Mouse (Mus musculus): ENCODE data around the gene Dapk2. TPM values are rescaled to one million over a fixed set of nuclear protein-coding genes. Genes with fewer than 3 reads are reported as not detected.

The Dapk2 gene
- polyA plus RNA-seq, 1 experiment from 2014 or later = 4.4 TPM

- H3K4me2 ChIP-seq (ENCODE audit: low read length) = no peak overlapping the region
- DNase-seq (ENCODE audit: low spot score) (no peak), ATAC-seq (replicated peaks; ENCODE audit: low FRiP score, low TSS enrichment, low read depth) (no peak)
- H3K36me3 ChIP-seq (ENCODE audit: control insufficient read depth, insufficient read depth, low read length) = no peaks in the 10 kb centered on the region
- no peak overlapping the region for H3K9ac ChIP-seq (ENCODE audit: low read length)
- 74% methylated on average over 5 of the region's 5 CpGs for WGBS
- no peak overlapping the region for H3K4me3 ChIP-seq (ENCODE audit: low read depth, low read length)
- peaks cover 5% of the 10 kb centered on the region; the same call in 1 of the 2 replicates for H3K4me1 ChIP-seq (replicated peaks; ENCODE audit: control insufficient read depth, insufficient read depth, low read length)
- H3K27ac ChIP-seq (ENCODE audit: low read depth) = no peak overlapping the region
- no peaks in the 10 kb centered on the region for H3K9me3 ChIP-seq (ENCODE audit: control insufficient read depth, low read length)
- no peaks in the 10 kb centered on the region for H3K27me3 ChIP-seq (replicated peaks; ENCODE audit: control insufficient read depth, insufficient read depth, low read length)
These were observed 26.5 kb downstream of the Dapk2 start for GRCm38 (mm10) chr9:66184572-66184971.

DNA sequence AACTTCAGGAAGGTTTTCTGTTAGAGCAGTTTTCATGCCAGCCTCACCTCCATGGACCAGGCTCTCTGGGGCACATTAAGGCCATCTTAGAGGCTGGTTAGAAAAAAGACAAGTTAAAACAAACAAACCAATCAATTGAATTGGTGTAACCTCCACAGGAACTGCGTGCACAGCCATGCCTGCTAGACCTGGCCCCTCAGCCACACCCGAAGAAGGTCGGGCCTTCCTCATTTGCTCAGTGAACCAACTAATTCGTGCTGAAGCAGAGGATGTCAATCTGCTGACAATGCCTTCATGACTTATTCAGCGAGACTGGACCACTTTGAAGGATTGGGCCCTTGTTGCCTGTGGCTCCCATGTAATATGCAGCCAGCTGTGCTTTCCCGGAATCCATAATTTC, 28.4 kb downstream of the Dapk2 start:
- 49% methylated on average over 6 of the region's 6 CpGs for WGBS
- H3K9me3 ChIP-seq (ENCODE audit: control insufficient read depth, low read length) = no peaks in the 10 kb centered on the region
- no peaks in the 10 kb centered on the region for H3K27me3 ChIP-seq (replicated peaks; ENCODE audit: control insufficient read depth, insufficient read depth, low read length)
- peaks cover 2% of the 10 kb centered on the region; the same call in 1 of the 2 replicates for H3K4me1 ChIP-seq (replicated peaks; ENCODE audit: control insufficient read depth, insufficient read depth, low read length)
- H3K9ac ChIP-seq (ENCODE audit: low read length) = no peak overlapping the region
- no peak overlapping the region for H3K4me3 ChIP-seq (ENCODE audit: low read depth, low read length)
- ATAC-seq (replicated peaks; ENCODE audit: low FRiP score, low TSS enrichment, low read depth) (no peak), DNase-seq (ENCODE audit: low spot score) (no peak)
- no peak overlapping the region for H3K27ac ChIP-seq (ENCODE audit: low read depth)
- no peak overlapping the region for H3K4me2 ChIP-seq (ENCODE audit: low read length)
- H3K36me3 ChIP-seq (ENCODE audit: control insufficient read depth, insufficient read depth, low read length) = no peaks in the 10 kb centered on the region

- H3K36me3 ChIP-seq (ENCODE audit: control insufficient read depth, insufficient read depth, low read length) = no peaks in the 10 kb centered on the region
- H3K4me1 ChIP-seq (replicated peaks; ENCODE audit: control insufficient read depth, insufficient read depth, low read length) = no peaks in the 10 kb centered on the region
- H3K27me3 ChIP-seq (replicated peaks; ENCODE audit: control insufficient read depth, insufficient read depth, low read length) = no peaks in the 10 kb centered on the region
- no peak overlapping the region for H3K9ac ChIP-seq (ENCODE audit: low read length)
- H3K4me2 ChIP-seq (ENCODE audit: low read length) = no peak overlapping the region
- H3K9me3 ChIP-seq (ENCODE audit: control insufficient read depth, low read length) = no peaks in the 10 kb centered on the region
- WGBS = 81% methylated on average over 1 of the region's 1 CpGs
- no peak for DNase-seq (ENCODE audit: low spot score)
- H3K4me3 ChIP-seq (ENCODE audit: low read depth, low read length) = no peak overlapping the region
- H3K27ac ChIP-seq (ENCODE audit: low read depth) = no peak overlapping the region
- ATAC-seq (replicated peaks; ENCODE audit: low FRiP score, low TSS enrichment, low read depth) = no peak
These were observed 31.0 kb downstream of the Dapk2 start for GRCm38 (mm10) chr9:66189026-66189425.

GRCm38 (mm10) chr9:66194003-66194402, 36.0 kb downstream of the Dapk2 start:
- H3K4me2 ChIP-seq (ENCODE audit: low read length) = no peak overlapping the region
- H3K9ac ChIP-seq (ENCODE audit: low read length) = no peak overlapping the region
- H3K9me3 ChIP-seq (ENCODE audit: control insufficient read depth, low read length) = no peaks in the 10 kb centered on the region
- WGBS = 73% methylated on average over 3 of the region's 3 CpGs
- ATAC-seq (replicated peaks; ENCODE audit: low FRiP score, low TSS enrichment, low read depth) = no peak
- H3K4me1 ChIP-seq (replicated peaks; ENCODE audit: control insufficient read depth, insufficient read depth, low read length) = no peaks in the 10 kb centered on the region
- H3K27me3 ChIP-seq (replicated peaks; ENCODE audit: control insufficient read depth, insufficient read depth, low read length) = no peaks in the 10 kb centered on the region
- H3K4me3 ChIP-seq (ENCODE audit: low read depth, low read length) = no peak overlapping the region
- no peak overlapping the region for H3K27ac ChIP-seq (ENCODE audit: low read depth)
- H3K36me3 ChIP-seq (ENCODE audit: control insufficient read depth, insufficient read depth, low read length) = no peaks in the 10 kb centered on the region
- DNase-seq (ENCODE audit: low spot score) = no peak

GRCm38 (mm10) chr9:66196561-66196960, 38.5 kb downstream of the Dapk2 start:
- Histone ChIP-seq H3K27ac (ENCODE audit: low read depth) (no peak overlapping the region), H3K9ac (ENCODE audit: low read length) (no peak overlapping the region), H3K4me3 (ENCODE audit: low read depth, low read length) (no peak overlapping the region), H3K27me3 (replicated peaks; ENCODE audit: control insufficient read depth, insufficient read depth, low read length) (no peaks in the 10 kb centered on the region), H3K4me1 (replicated peaks; ENCODE audit: control insufficient read depth, insufficient read depth, low read length) (no peaks in the 10 kb centered on the region), H3K9me3 (ENCODE audit: control insufficient read depth, low read length) (no peaks in the 10 kb centered on the region), H3K4me2 (ENCODE audit: low read length) (no peak overlapping the region), H3K36me3 (ENCODE audit: control insufficient read depth, insufficient read depth, low read length) (no peaks in the 10 kb centered on the region)
- DNase-seq (ENCODE audit: low spot score) = no peak
- no peak for ATAC-seq (replicated peaks; ENCODE audit: low FRiP score, low TSS enrichment, low read depth)
- WGBS = 50% methylated on average over 3 of the region's 3 CpGs

- DNase-seq (ENCODE audit: low spot score) (no peak), ATAC-seq (replicated peaks; ENCODE audit: low FRiP score, low TSS enrichment, low read depth) (no peak)
- no peak overlapping the region for H3K9ac ChIP-seq (ENCODE audit: low read length)
- H3K4me2 ChIP-seq (ENCODE audit: low read length) = no peak overlapping the region
- no peaks in the 10 kb centered on the region for H3K36me3 ChIP-seq (ENCODE audit: control insufficient read depth, insufficient read depth, low read length)
- 86% methylated on average over 1 of the region's 1 CpGs for WGBS
- no peaks in the 10 kb centered on the region for H3K9me3 ChIP-seq (ENCODE audit: control insufficient read depth, low read length)
- no peak overlapping the region for H3K4me3 ChIP-seq (ENCODE audit: low read depth, low read length)
- H3K27ac ChIP-seq (ENCODE audit: low read depth) = no peak overlapping the region
- no peaks in the 10 kb centered on the region for H3K27me3 ChIP-seq (replicated peaks; ENCODE audit: control insufficient read depth, insufficient read depth, low read length)
- H3K4me1 ChIP-seq (replicated peaks; ENCODE audit: control insufficient read depth, insufficient read depth, low read length) = no peaks in the 10 kb centered on the region
These were observed 40.5 kb downstream of the Dapk2 start for GRCm38 (mm10) chr9:66198533-66198932.

DNA sequence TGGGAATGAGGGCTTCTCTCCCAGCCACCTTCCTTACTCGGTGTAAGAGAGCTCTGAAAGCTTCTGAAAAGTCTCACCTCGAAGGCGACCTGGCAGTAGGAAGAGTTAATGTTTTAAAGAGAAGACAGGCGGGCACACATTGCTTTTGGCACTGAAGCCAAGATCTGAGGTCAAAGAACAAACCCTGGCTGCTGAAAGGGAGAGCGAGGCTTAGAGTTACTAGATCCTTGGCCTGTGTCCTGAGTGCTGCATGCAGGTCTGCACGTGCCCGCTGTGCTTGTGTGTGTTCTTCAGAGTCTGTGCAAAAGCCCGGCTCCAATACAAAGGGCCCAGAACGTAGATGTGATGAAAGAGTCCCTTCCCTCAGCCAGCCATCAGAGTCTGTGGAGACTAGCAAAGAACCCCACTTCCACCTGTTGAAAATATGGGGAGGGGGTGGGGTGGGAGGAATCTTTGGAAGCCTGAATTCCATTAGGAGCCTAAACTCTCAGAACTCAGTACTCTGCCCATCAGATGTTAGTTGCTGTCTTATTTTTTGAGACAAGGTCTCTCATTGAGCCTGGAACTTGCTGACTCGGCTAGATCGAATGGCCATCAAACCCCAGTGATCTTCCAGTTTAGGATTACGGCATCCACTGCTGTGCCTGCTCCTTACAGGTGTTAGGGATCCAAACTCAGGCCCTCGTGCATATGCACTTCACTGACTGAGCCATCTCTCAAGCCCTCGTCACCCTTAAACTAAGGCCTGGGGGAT, 41.8 kb downstream of the Dapk2 start:
- no peak overlapping the region for H3K27ac ChIP-seq (ENCODE audit: low read depth)
- no peaks in the 10 kb centered on the region for H3K4me1 ChIP-seq (replicated peaks; ENCODE audit: control insufficient read depth, insufficient read depth, low read length)
- WGBS = 82% methylated on average over 14 of the region's 14 CpGs
- H3K27me3 ChIP-seq (replicated peaks; ENCODE audit: control insufficient read depth, insufficient read depth, low read length) = no peaks in the 10 kb centered on the region
- no peak overlapping the region for H3K4me2 ChIP-seq (ENCODE audit: low read length)
- H3K4me3 ChIP-seq (ENCODE audit: low read depth, low read length) = no peak overlapping the region
- H3K36me3 ChIP-seq (ENCODE audit: control insufficient read depth, insufficient read depth, low read length) = no peaks in the 10 kb centered on the region
- no peak for DNase-seq (ENCODE audit: low spot score)
- no peak overlapping the region for H3K9ac ChIP-seq (ENCODE audit: low read length)
- H3K9me3 ChIP-seq (ENCODE audit: control insufficient read depth, low read length) = no peaks in the 10 kb centered on the region
- ATAC-seq (replicated peaks; ENCODE audit: low FRiP score, low TSS enrichment, low read depth) = no peak

DNA sequence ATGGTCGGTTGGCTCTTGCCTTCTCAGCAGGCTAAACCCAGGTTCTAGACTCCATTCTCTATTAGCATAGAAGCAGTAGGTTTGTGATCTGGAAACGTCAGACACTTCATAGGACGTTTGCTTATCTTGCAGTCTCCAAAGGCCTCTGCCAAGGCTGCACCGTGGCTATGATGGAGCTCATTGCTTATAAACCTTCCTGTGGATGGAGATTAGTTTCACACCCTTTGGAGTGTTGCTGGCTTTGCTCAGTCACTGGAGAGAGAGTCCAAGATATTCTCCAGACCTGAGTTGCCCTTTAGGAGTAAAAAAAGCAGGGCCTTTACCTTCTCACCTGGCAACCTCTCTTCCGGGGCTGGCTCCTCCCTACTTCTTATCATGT, 42.4 kb downstream of the Dapk2 start:
- WGBS = 67% methylated on average over 5 of the region's 5 CpGs
- H3K27ac ChIP-seq (ENCODE audit: low read depth) = no peak overlapping the region
- no peak for DNase-seq (ENCODE audit: low spot score)
- no peaks in the 10 kb centered on the region for H3K27me3 ChIP-seq (replicated peaks; ENCODE audit: control insufficient read depth, insufficient read depth, low read length)
- H3K4me3 ChIP-seq (ENCODE audit: low read depth, low read length) = no peak overlapping the region
- no peaks in the 10 kb centered on the region for H3K9me3 ChIP-seq (ENCODE audit: control insufficient read depth, low read length)
- no peak for ATAC-seq (replicated peaks; ENCODE audit: low FRiP score, low TSS enrichment, low read depth)
- no peak overlapping the region for H3K4me2 ChIP-seq (ENCODE audit: low read length)
- no peak overlapping the region for H3K9ac ChIP-seq (ENCODE audit: low read length)
- no peaks in the 10 kb centered on the region for H3K4me1 ChIP-seq (replicated peaks; ENCODE audit: control insufficient read depth, insufficient read depth, low read length)
- no peaks in the 10 kb centered on the region for H3K36me3 ChIP-seq (ENCODE audit: control insufficient read depth, insufficient read depth, low read length)

DNA sequence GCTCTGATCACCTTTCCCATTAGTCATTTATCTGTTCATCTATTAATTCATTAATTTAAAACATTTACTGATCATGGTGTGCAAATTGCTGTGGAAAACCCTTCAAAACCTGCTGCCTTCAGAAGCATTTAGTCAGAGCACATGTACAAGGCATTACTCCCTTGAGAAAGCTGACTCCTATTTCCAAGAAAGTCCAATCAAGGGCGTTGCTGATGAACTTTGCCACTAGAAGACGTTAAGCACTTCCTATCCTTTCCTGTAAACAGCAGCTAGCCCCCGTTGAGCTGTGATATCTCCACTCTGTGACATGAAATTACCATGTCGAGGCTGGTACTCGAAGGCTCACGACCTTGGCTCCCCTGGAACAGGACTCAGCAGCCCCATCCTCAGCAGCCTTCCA, 43.6 kb downstream of the Dapk2 start:
- Histone ChIP-seq H3K27me3 (replicated peaks; ENCODE audit: control insufficient read depth, insufficient read depth, low read length) (no peaks in the 10 kb centered on the region), H3K9ac (ENCODE audit: low read length) (no peak overlapping the region), H3K4me3 (ENCODE audit: low read depth, low read length) (no peak overlapping the region), H3K4me2 (ENCODE audit: low read length) (no peak overlapping the region), H3K9me3 (ENCODE audit: control insufficient read depth, low read length) (no peaks in the 10 kb centered on the region), H3K27ac (ENCODE audit: low read depth) (no peak overlapping the region), H3K36me3 (ENCODE audit: control insufficient read depth, insufficient read depth, low read length) (no peaks in the 10 kb centered on the region), H3K4me1 (replicated peaks; ENCODE audit: control insufficient read depth, insufficient read depth, low read length) (no peaks in the 10 kb centered on the region)
- ATAC-seq (replicated peaks; ENCODE audit: low FRiP score, low TSS enrichment, low read depth) (no peak), DNase-seq (ENCODE audit: low spot score) (no peak)
- WGBS = 39% methylated on average over 6 of the region's 6 CpGs
